Mouse (Mus musculus): ENCODE measurements at regions not wholly inside any gene's neighbourhood (a gene's known extent, or its start where the extent isn't known, plus 50 kb on each side); places are given as distances from the start of the nearest gene placed in this dataset.
A peak's percentile ranks its signal among the peaks of the same experiment; 100 is the strongest.

DNA sequence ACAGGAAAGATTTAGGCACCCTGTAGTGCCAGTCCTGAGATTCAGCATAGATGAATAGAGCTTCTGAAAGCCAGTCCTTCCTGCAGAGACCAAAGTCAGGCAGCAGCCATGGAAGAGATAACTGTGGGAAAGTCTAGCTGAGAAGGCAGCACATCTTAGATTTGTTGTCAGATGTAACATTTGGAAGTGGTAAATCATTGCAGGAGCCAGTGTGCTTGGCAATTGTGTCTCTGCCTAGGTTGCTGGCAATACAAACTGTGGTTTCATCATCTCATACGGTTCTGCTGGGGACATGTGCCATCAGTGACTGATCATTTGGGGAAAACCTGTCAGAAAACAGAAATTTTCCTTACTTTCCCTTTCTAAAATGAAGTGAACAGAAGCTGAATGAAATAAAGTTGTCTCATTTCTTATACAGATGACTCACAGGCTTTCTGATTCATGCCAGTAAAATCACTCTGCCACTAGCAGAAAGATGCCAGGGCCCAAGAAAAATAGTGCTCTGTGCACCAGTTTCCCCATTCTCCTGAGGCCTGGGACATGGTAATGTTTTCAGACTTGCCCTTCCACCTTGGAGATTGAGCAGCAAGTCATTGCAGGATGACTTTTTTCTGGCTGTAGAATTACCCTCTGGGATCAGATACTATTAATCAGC is 411.3 kb downstream of the Adcyap1 start:
- DNase-seq = peak; percentile 2
- intact Hi-C loops (cut with DNase I) = no loop called here

Measured in left cerebral cortex, postnatal 4 days (tissue).